Mouse (Mus musculus) small intestine, adult 2 months (tissue): Measurements from ENCODE around the gene Dlgap1.

Experiments used
- CTCF ChIP-seq: fragments of 200-500 bp; IDR thresholded peaks from 2 replicates; pipeline ENCODE4 v1.5.1; 2012; ENCODE audit warnings: low read depth, mild to moderate bottlenecking, control low read depth, inconsistent platforms, low read length, moderate library complexity, mixed read lengths; ENCODE audit not compliant: insufficient replicate concordance, insufficient read length; ENCODE audit errors: extremely low read depth
- POLR2A ChIP-seq: fragments of 200-500 bp; IDR thresholded peaks from 2 replicates; pipeline ENCODE4 v1.6.1; 2012; ENCODE audit warnings: low read depth, mild to moderate bottlenecking, control low read depth, inconsistent platforms, low read length, moderate library complexity

- TF ChIP-seq CTCF: no peak
- no peak for TF ChIP-seq POLR2A
These were observed 888.1 kb downstream of the Dlgap1 start for GRCm38 (mm10) chr17:70856871-70857415.
